Mouse (Mus musculus) ES-Bruce4 (cell line): ENCODE data around the gene Drc1. TPM values are rescaled to one million over a fixed set of nuclear protein-coding genes. Genes with fewer than 3 reads are reported as not detected.

ENCODE experiments used
- H3K27ac ChIP-seq: 2 replicates; pipeline ENCODE4 v1.5.1; 2012; ENCODE audit warnings: low read length, inconsistent platforms; ENCODE audit not compliant: insufficient read depth
- H3K27me3 ChIP-seq: 2 replicates; pipeline ENCODE4 v1.6.1; 2012; ENCODE audit warnings: mild to moderate bottlenecking, low read length, inconsistent platforms; ENCODE audit not compliant: control insufficient read depth, poor library complexity, insufficient read depth, severe bottlenecking
- H3K36me3 ChIP-seq: 2 replicates; pipeline ENCODE4 v1.6.1; 2012; ENCODE audit warnings: inconsistent platforms, mild to moderate bottlenecking, low read length, moderate library complexity; ENCODE audit not compliant: control insufficient read depth, poor library complexity, insufficient read depth, severe bottlenecking
- H3K4me1 ChIP-seq: one replicate; pipeline ENCODE4 v1.8.1; 2011; ENCODE audit warnings: low read length; ENCODE audit not compliant: control insufficient read depth, insufficient read depth
- H3K4me3 ChIP-seq: 2 replicates; pipeline ENCODE4 v1.5.1; 2011; ENCODE audit warnings: low read depth, mild to moderate bottlenecking, low read length
- H3K9ac ChIP-seq: 2 replicates; pipeline ENCODE4 v1.6.1; 2012; ENCODE audit warnings: low read depth, mild to moderate bottlenecking, inconsistent platforms; ENCODE audit not compliant: poor library complexity, severe bottlenecking
- H3K9me3 ChIP-seq: replicated peaks from 2 replicates; pipeline ENCODE4 v1.6.1; 2012; ENCODE audit warnings: mild to moderate bottlenecking, low read length, inconsistent platforms; ENCODE audit not compliant: control insufficient read depth, poor library complexity, insufficient read depth, severe bottlenecking
- CTCF ChIP-seq: IDR thresholded peaks from one replicate; pipeline ENCODE4 v1.8.1; 2011; ENCODE audit warnings: low read depth, low read length
- EP300 ChIP-seq: IDR thresholded peaks from 2 replicates; pipeline ENCODE4 v1.6.1; 2011; ENCODE audit warnings: low read depth, low read length; ENCODE audit not compliant: insufficient read depth
- POLR2A ChIP-seq: IDR thresholded peaks from one replicate; pipeline ENCODE4 v1.8.1; 2011; ENCODE audit warnings: low read length; ENCODE audit not compliant: insufficient read depth
- polyA plus RNA-seq: library from polyadenylated mRNA; stranded (reverse); fragments of >200 nt; gene quantifications from 2 replicates; pipeline ENCODE4 v1.2.4, GENCODE M21; 2011; ENCODE audit warnings: low read depth; ENCODE audit not compliant: missing spikeins, insufficient read depth, insufficient read length

The Drc1 gene
- polyA plus RNA-seq, 1 experiment, result 2.0 TPM

DNA sequence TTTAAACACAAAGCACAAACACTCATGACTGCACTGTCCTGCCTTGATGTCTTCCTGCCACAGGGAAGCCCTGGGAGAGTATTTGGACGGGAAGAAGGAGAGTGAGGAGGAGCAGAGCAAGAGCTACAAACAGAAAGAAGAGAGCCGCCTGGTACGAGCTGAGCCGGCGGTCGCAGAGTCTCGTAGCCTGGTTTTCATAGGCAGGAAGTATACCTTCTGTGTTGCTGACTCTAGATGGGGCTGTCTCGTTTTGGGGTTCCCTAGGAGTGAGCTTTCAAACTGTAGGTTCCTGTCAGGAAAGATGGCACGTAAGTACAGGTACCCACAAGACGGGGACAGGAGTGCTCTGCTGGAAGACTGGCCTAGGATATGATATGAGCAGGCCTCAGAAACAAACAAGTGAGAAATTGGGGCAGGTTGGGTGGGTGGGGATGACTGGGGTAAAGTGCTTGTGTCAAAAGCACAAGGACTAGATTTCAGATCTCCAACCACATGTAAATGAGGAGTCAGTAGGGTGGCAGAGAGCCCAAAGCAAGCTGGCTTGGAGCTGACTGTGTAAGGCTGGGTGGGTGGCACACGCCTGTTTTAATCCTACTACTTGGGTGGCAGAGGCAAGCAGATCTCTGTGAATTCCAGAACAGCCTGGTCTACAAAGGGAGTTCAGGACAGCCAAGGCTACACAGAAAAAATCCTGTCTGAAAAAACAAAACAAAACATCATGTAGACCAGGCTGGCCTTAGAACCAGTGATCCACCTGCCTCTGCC lies 60.6 kb downstream of the Drc1 start:
- Histone ChIP-seq H3K36me3 (no peaks in the 10 kb centered on the region), H3K9ac (no peak overlapping the region), H3K27me3 (no peaks in the 10 kb centered on the region), H3K27ac (no peak overlapping the region), H3K4me1 (no peaks in the 10 kb centered on the region), H3K4me3 (no peak overlapping the region), H3K9me3 (no peaks in the 10 kb centered on the region)
- TF ChIP-seq EP300 (no peak), CTCF (no peak), POLR2A (no peak)

DNA sequence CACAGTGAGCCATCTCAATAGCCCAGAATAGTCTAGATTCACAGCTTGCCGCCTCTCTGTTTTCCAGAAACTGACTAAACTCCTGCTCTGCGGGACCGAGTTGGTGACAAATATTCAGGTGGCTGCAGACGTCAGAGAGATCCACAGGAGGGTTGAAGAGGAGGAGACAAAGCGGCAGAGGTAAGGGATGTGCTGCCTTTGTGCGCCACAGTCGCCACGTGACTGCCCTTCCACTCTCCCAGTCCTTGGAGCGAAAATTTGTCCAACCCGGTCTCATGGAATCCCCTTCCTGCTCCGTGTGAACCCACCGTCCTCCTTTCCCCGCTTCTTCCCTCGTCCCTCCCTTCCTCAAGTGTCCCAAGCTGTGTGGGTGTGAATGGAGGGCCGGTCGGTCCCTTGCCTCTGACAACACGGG lies 61.4 kb downstream of the Drc1 start:
- no peaks in the 10 kb centered on the region for H3K27me3 ChIP-seq
- H3K36me3 ChIP-seq, result no peaks in the 10 kb centered on the region
- H3K9ac ChIP-seq, result no peak overlapping the region
- no peak overlapping the region for H3K27ac ChIP-seq
- H3K9me3 ChIP-seq, result no peaks in the 10 kb centered on the region
- H3K4me3 ChIP-seq, result peak overlapping the region; percentile 20
- H3K4me1 ChIP-seq, result no peaks in the 10 kb centered on the region
- TF ChIP-seq EP300, result no peak
- TF ChIP-seq POLR2A, result no peak
- TF ChIP-seq CTCF, result no peak

DNA sequence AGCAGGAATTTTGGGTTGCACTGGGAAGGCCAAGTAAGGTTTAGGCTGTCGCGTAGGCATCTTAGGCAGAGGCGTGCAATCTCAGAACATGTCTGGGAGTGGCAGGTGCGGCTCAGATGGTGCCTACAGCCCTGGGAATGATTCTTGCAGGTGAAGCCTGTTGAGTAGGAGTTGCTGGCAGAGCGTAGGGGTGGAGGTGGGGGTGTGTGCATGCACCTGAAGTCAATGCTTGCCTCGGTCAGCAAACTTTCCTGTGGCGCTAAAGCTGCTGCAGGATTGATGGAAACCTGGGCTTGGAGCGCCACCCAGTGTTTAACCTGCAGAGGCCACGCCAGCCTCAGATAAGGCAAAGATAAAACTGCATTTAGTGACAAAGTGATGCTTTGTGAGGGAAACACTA lies 61.9 kb downstream of the Drc1 start:
- Histone ChIP-seq H3K4me1 (no peaks in the 10 kb centered on the region), H3K36me3 (no peaks in the 10 kb centered on the region), H3K27ac (no peak overlapping the region), H3K27me3 (no peaks in the 10 kb centered on the region), H3K4me3 (peak overlapping the region; percentile 20), H3K9me3 (no peaks in the 10 kb centered on the region), H3K9ac (no peak overlapping the region)
- no peak for TF ChIP-seq EP300
- no peak for TF ChIP-seq POLR2A
- peak; percentile 94 for TF ChIP-seq CTCF

DNA sequence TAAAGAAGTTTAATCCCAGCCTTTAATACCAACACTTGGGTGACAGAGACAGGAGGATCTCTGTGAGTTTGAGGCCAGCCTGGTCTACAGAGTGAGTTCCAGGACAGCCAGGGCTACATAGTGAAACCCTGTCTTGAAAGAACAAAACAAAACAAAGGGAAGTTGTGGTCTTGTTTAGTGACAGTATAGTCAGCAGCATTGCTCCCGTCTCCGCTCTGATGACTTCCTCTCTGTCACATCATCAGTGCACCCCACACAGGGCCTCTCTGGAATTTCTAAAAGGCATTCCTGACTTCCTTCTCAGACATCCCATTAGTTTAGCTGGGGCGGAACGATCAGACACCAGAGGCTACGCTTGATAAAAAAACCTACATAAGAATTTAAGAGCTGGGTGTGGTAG lies 62.7 kb downstream of the Drc1 start:
- no peak for TF ChIP-seq CTCF
- no peak for TF ChIP-seq EP300
- no peak for TF ChIP-seq POLR2A
- Histone ChIP-seq H3K4me3 (no peak overlapping the region), H3K27ac (no peak overlapping the region), H3K9ac (no peak overlapping the region), H3K27me3 (no peaks in the 10 kb centered on the region), H3K9me3 (no peaks in the 10 kb centered on the region), H3K4me1 (no peaks in the 10 kb centered on the region), H3K36me3 (no peaks in the 10 kb centered on the region)

DNA sequence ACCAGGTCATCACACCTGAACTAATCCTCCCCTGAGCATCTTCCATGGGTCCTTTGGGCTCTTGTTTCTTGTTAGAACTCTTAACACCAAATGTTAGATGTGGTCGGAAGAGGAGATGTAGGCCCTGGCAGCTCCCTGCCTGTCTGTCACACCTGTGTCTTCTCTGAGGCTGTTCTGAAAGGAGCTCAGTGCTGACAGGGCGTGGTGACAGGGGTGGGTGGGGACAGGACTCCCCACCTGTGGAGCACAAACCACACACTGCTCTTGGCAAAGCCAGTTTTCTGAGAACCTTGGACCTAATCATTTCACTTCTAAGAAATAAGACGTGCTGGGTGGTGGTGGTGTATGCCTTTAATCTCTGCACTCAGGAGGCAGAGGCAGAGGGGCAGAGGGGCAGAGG lies 72.4 kb downstream of the Drc1 start:
- Histone ChIP-seq H3K36me3 (no peaks in the 10 kb centered on the region), H3K9ac (no peak overlapping the region), H3K4me3 (no peak overlapping the region), H3K4me1 (no peaks in the 10 kb centered on the region), H3K9me3 (no peaks in the 10 kb centered on the region), H3K27ac (no peak overlapping the region), H3K27me3 (no peaks in the 10 kb centered on the region)
- no peak for TF ChIP-seq EP300
- no peak for TF ChIP-seq CTCF
- no peak for TF ChIP-seq POLR2A

DNA sequence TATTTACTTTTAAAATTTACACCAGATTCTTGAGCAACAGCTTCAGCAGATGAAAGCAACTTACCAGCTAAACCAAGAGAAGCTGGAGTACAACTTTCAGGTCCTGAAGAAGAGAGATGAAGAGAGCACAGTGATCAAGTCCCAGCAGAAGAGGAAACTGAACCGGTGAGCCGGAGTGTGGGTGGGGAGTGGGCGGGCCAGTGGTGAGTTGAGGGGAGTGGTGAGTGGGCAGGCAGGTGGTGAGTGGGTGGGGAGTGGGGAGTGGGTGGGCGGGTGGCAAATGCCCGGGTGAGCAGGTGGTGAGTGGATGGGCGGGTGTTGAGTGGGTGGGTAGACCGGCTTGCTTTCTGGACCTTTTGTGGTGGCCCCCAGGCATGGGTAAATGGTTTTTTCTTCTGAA lies 73.9 kb downstream of the Drc1 start:
- no peaks in the 10 kb centered on the region for H3K9me3 ChIP-seq
- no peak overlapping the region for H3K27ac ChIP-seq
- no peaks in the 10 kb centered on the region for H3K36me3 ChIP-seq
- H3K4me1 ChIP-seq, result no peaks in the 10 kb centered on the region
- no peak for TF ChIP-seq POLR2A
- no peak for TF ChIP-seq CTCF
- TF ChIP-seq EP300, result no peak
- H3K27me3 ChIP-seq, result no peaks in the 10 kb centered on the region
- no peak overlapping the region for H3K4me3 ChIP-seq
- H3K9ac ChIP-seq, result no peak overlapping the region
